Mouse (Mus musculus): ENCODE measurements around the gene Rpl39l.

- TF ChIP-seq GATA1 (IDR thresholded peaks at IDR 0.05; ENCODE audit: borderline replicate concordance, low read length), result no peak
- no peak for TF ChIP-seq FLI1 (IDR thresholded peaks at IDR 0.05; ENCODE audit: low read length)
Measured at GRCm38 (mm10) chr16:10171276-10171675, 1.2 kb downstream of the Rpl39l start.

All from megakaryocyte, embryonic 14.5 days (primary cell).